Mouse (Mus musculus): Measurements from ENCODE around the gene Dars2. TPM values are rescaled to one million over a fixed set of nuclear protein-coding genes. Genes with fewer than 3 reads are reported as not detected.

Dars2 gene
- polyA plus RNA-seq, 2 experiments: 18.2 to 37.2 TPM

DNA sequence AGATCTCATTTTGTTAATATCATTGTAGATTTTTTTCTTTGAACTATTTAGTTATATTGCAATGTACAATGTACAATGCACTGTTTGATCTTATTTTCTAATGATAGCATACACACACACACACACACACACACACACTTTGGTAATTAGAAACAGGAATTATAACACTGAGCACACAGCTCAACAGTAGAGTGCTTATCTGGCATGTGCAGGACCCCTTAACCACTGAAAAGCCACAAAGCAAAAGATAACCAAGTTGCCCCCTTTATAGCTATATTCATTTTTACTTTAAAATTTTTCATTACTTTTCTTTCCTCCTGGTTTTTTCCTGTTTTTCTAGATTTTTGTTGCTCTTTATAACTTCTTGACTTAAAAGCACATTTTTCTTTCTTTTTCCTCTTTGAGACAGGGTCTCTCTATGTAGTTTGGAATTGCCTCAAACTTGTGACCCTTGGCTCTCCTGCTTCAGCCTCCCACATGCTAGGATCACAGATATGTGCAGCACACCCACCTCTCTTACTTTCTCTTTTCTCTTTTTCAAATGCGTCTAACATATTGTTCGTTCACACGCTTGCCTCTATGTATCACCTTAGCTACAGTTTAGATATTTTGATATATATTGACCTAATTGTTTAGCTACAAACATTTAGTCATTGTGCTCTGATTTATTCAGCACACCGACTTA is 29.4 kb upstream of the Dars2 start:
- H3K4me2 ChIP-seq (ENCODE audit: low read depth): peak overlapping the region; percentile 40
- no peaks in the 10 kb centered on the region for H3K9me3 ChIP-seq (ENCODE audit: control insufficient read depth, low read length)
- no peak overlapping the region for H3K4me3 ChIP-seq (ENCODE audit: insufficient read depth in 1 of 2, low read depth in 2 of 2, low read length in 2 of 2)
- H3K27ac ChIP-seq: peak overlapping the region; percentile 30; the same call in 1 of the 2 replicates
- H3K27me3 ChIP-seq (ENCODE audit: control insufficient read depth, insufficient read depth, low read length): no peaks in the 10 kb centered on the region
- ATAC-seq (ENCODE audit: insufficient read depth): peak; percentile 89
- TF ChIP-seq CTCF (IDR thresholded peaks at IDR 0.05; ENCODE audit: low read depth) (no peak), EP300 (IDR thresholded peaks at IDR 0.05; ENCODE audit: low read depth) (peak; percentile 71)
- H3K4me1 ChIP-seq (replicated peaks; ENCODE audit: control insufficient read depth in 2 of 2, insufficient read depth in 2 of 2, low read length in 1 of 2): peaks cover 4 to 8% of the 10 kb centered on the region in 2 experiments; a peak in 2 of 4 replicates
- peak overlapping the region; percentile 16; the same call in 1 of the 2 replicates for H3K9ac ChIP-seq (replicated peaks)
- peak; percentile 24 to 46 (median 26) for DNase-seq (ENCODE audit: low read depth in 3 of 3, low spot score in 3 of 3)
- 12% methylated on average over 4 of the region's 4 CpGs for WGBS (ENCODE audit: insufficient replicate concordance)
- H3K36me3 ChIP-seq (replicated peaks; ENCODE audit: control insufficient read depth, insufficient read depth, low read depth): peaks cover 3% of the 10 kb centered on the region; the same call in 1 of the 2 replicates

DNA sequence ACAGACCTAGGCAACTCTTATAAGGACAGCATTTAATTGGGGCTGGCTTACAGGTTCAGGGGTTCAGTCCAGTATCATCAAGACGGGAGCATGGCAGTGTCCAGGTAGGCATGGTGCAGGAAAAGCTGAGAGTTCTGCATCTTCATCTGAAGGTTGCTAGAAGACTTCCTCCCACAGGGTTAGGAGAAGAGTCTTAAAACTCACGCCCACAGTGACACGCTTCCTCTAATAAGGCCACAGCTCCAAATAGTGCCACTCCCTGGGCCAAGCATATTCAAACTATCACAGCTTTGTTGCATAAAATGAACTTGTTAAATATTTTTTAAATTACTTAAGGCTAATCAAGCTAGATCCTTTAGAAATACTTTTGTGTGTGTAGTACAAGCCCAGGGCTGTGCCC is 6.8 kb upstream of the Dars2 start:
- no peak overlapping the region for H3K4me3 ChIP-seq (ENCODE audit: insufficient read depth in 1 of 2, low read depth in 2 of 2, low read length in 2 of 2)
- TF ChIP-seq EP300 (IDR thresholded peaks at IDR 0.05; ENCODE audit: low read depth): no peak
- no peak for TF ChIP-seq CTCF (IDR thresholded peaks at IDR 0.05; ENCODE audit: low read depth)
- H3K9ac ChIP-seq (replicated peaks): no peak overlapping the region
- peaks cover 59% of the 10 kb centered on the region for H3K36me3 ChIP-seq (replicated peaks; ENCODE audit: control insufficient read depth, insufficient read depth, low read depth)
- no peak overlapping the region for H3K4me2 ChIP-seq (ENCODE audit: low read depth)
- H3K27ac ChIP-seq: no peak overlapping the region
- H3K27me3 ChIP-seq (ENCODE audit: control insufficient read depth, insufficient read depth, low read length): no peaks in the 10 kb centered on the region
- H3K4me1 ChIP-seq (replicated peaks; ENCODE audit: control insufficient read depth in 2 of 2, insufficient read depth in 2 of 2, low read length in 1 of 2): peaks cover 11 to 20% of the 10 kb centered on the region in 2 experiments
- H3K9me3 ChIP-seq (ENCODE audit: control insufficient read depth, low read length): no peaks in the 10 kb centered on the region
- no peak for DNase-seq (ENCODE audit: low read depth in 3 of 3, low spot score in 3 of 3)
- 94% methylated on average over 3 of the region's 3 CpGs for WGBS (ENCODE audit: insufficient replicate concordance)
- ATAC-seq (ENCODE audit: insufficient read depth): no peak

- no peak for DNase-seq (ENCODE audit: low read depth in 3 of 3, low spot score in 3 of 3)
- WGBS (ENCODE audit: insufficient replicate concordance): 74% methylated on average over 6 of the region's 6 CpGs
- Histone ChIP-seq H3K27ac (no peak overlapping the region), H3K36me3 (replicated peaks; ENCODE audit: control insufficient read depth, insufficient read depth, low read depth) (peaks cover 51% of the 10 kb centered on the region), H3K4me2 (ENCODE audit: low read depth) (no peak overlapping the region; the same call in 1 of the 2 replicates), H3K9ac (replicated peaks) (no peak overlapping the region), H3K4me3 (ENCODE audit: insufficient read depth in 1 of 2, low read depth in 2 of 2, low read length in 2 of 2) (no peak overlapping the region), H3K4me1 (replicated peaks; ENCODE audit: control insufficient read depth in 2 of 2, insufficient read depth in 2 of 2, low read length in 1 of 2) (peaks cover 11 to 20% of the 10 kb centered on the region in 2 experiments), H3K9me3 (ENCODE audit: control insufficient read depth, low read length) (no peaks in the 10 kb centered on the region), H3K27me3 (ENCODE audit: control insufficient read depth, insufficient read depth, low read length) (no peaks in the 10 kb centered on the region)
- ATAC-seq (ENCODE audit: insufficient read depth): no peak
- TF ChIP-seq EP300 (IDR thresholded peaks at IDR 0.05; ENCODE audit: low read depth) (no peak), CTCF (IDR thresholded peaks at IDR 0.05; ENCODE audit: low read depth) (no peak)
These were observed 5.8 kb upstream of the Dars2 start for GRCm38 (mm10) chr1:161076238-161076637.

- ATAC-seq (ENCODE audit: insufficient read depth) (peak; percentile 1; the same call in 1 of the 2 replicates), DNase-seq (ENCODE audit: low read depth in 3 of 3, low spot score in 3 of 3) (peak; percentile 15 to 41 (median 19))
- TF ChIP-seq CTCF (IDR thresholded peaks at IDR 0.05; ENCODE audit: low read depth): no peak
- TF ChIP-seq EP300 (IDR thresholded peaks at IDR 0.05; ENCODE audit: low read depth): no peak
- Histone ChIP-seq H3K4me1 (replicated peaks; ENCODE audit: control insufficient read depth in 2 of 2, insufficient read depth in 2 of 2, low read length in 1 of 2) (peaks cover 14 to 22% of the 10 kb centered on the region in 2 experiments), H3K4me3 (ENCODE audit: insufficient read depth in 1 of 2, low read depth in 2 of 2, low read length in 2 of 2) (peak overlapping the region; percentile 97 to 99), H3K9ac (replicated peaks) (peak overlapping the region; percentile 98), H3K9me3 (ENCODE audit: control insufficient read depth, low read length) (no peaks in the 10 kb centered on the region), H3K36me3 (replicated peaks; ENCODE audit: control insufficient read depth, insufficient read depth, low read depth) (peaks cover 18% of the 10 kb centered on the region), H3K4me2 (ENCODE audit: low read depth) (peak overlapping the region; percentile 88), H3K27me3 (ENCODE audit: control insufficient read depth, insufficient read depth, low read length) (no peaks in the 10 kb centered on the region), H3K27ac (peak overlapping the region; percentile 83)
- under 1% methylated on average over 12 of the region's 12 CpGs for WGBS (ENCODE audit: insufficient replicate concordance)
These were observed 788 bp upstream of the Dars2 start for GRCm38 (mm10) chr1:161071272-161071620.

GRCm38 (mm10) chr1:161063351-161063750 is 7.1 kb downstream of the Dars2 start:
- H3K4me2 ChIP-seq (ENCODE audit: low read depth): no peak overlapping the region
- 53% methylated on average over 1 of the region's 1 CpGs for WGBS (ENCODE audit: insufficient replicate concordance)
- H3K9me3 ChIP-seq (ENCODE audit: control insufficient read depth, low read length): no peaks in the 10 kb centered on the region
- H3K4me3 ChIP-seq (ENCODE audit: insufficient read depth in 1 of 2, low read depth in 2 of 2, low read length in 2 of 2): no peak overlapping the region
- peaks cover 2% of the 10 kb centered on the region; the same call in 1 of the 2 replicates for H3K36me3 ChIP-seq (replicated peaks; ENCODE audit: control insufficient read depth, insufficient read depth, low read depth)
- DNase-seq (ENCODE audit: low read depth in 3 of 3, low spot score in 3 of 3): no peak
- H3K27me3 ChIP-seq (ENCODE audit: control insufficient read depth, insufficient read depth, low read length): no peaks in the 10 kb centered on the region
- H3K9ac ChIP-seq (replicated peaks): no peak overlapping the region
- H3K27ac ChIP-seq: no peak overlapping the region
- no peaks in the 10 kb centered on the region for H3K4me1 ChIP-seq (replicated peaks; ENCODE audit: control insufficient read depth in 2 of 2, insufficient read depth in 2 of 2, low read length in 1 of 2)
- no peak for TF ChIP-seq CTCF (IDR thresholded peaks at IDR 0.05; ENCODE audit: low read depth)
- TF ChIP-seq EP300 (IDR thresholded peaks at IDR 0.05; ENCODE audit: low read depth): no peak
- ATAC-seq (ENCODE audit: insufficient read depth): no peak

All from liver, embryonic 14.5 days (tissue).